Mouse (Mus musculus) embryo, embryonic 11.5 days (tissue): ENCODE measurements around the gene Eefsec.

Experiments used
- DNase-seq: peaks from one replicate; pipeline ENCODE4 v3.0.0-alpha.2; 2012; ENCODE audit warnings: low read depth, low spot score

Gene Eefsec

GRCm38 (mm10) chr6:88210182-88210581, 236.2 kb downstream of the Eefsec start:
- DNase-seq = no peak

GRCm38 (mm10) chr6:88209453-88209852, 236.9 kb downstream of the Eefsec start:
- DNase-seq = no peak

GRCm38 (mm10) chr6:88208321-88208720, 238.0 kb downstream of the Eefsec start:
- no peak for DNase-seq

GRCm38 (mm10) chr6:88207403-88208033, 238.8 kb downstream of the Eefsec start:
- DNase-seq = no peak
